Mouse (Mus musculus) spleen, adult 18-20 months (tissue): Measurements from ENCODE around the gene Ano3.
"Not testable (repeated sequence)": the region's sequence is repeated elsewhere in the genome, so short reads cannot be mapped to it uniquely, and the experiment has no call there.

ENCODE experiments used
- DNase-seq, 2 experiments: peaks; one replicate each; pipeline ENCODE4 v3.0.0; 2022; ENCODE audit warnings: mixed read lengths in 2 of 2

Ano3 gene

DNA sequence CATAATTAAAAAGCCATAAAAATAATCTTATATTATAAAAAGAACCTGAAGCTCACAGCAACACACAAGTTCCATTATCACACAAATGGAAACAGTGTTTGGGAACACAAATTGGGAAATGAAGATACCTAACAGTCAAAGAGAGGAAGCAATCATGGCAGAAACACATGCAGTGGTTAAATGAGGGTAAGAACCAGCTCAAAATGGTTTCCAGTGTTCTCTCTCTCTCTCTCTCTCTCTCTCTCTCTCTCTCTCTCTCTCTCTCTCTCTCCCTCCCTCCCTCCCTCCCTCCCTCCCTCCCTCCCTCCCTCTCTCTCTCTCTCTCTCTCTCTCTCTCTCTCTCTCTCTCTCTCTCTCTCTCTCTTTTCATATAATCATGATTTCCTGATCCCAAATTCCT, at the start of gene Ano3:
Gene Ano3, minus strand, starts transcription at position 101 of the 400 bp plus-strand sequence.
- not testable (repeated sequence) for DNase-seq

- DNase-seq: no peak
Measured at GRCm38 (mm10) chr2:110990071-110990470, 39.3 kb upstream of the Ano3 start.

- no peak for DNase-seq
Measured at GRCm38 (mm10) chr2:110989539-110989938, 38.8 kb upstream of the Ano3 start.

DNA sequence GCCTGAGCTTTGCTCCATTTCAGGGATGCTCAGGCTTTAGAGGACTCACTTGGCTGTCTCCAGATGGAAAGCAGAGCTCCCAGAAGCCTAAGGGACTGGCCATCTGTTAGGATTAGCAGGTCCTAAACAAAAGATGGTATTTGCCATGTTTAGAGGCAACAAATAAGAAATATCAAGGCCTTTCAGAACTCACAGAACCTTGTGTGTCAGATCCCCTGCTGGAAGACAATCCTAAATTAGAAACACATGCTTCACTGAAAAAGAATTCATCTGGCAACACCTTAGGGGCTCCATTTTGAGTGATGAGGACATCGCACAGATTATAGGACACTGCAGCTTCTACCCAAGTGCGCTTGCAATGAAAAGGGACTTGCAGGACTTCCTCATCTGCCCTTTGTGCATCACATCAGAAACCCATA, 35.1 kb upstream of the Ano3 start:
- no peak for DNase-seq

GRCm38 (mm10) chr2:110981733-110982132, 31.0 kb upstream of the Ano3 start:
- DNase-seq: no peak

- DNase-seq: no peak
Measured at GRCm38 (mm10) chr2:110979610-110980009, 28.9 kb upstream of the Ano3 start.

- DNase-seq: no peak
Measured at GRCm38 (mm10) chr2:110976871-110977270, 26.1 kb upstream of the Ano3 start.

DNA sequence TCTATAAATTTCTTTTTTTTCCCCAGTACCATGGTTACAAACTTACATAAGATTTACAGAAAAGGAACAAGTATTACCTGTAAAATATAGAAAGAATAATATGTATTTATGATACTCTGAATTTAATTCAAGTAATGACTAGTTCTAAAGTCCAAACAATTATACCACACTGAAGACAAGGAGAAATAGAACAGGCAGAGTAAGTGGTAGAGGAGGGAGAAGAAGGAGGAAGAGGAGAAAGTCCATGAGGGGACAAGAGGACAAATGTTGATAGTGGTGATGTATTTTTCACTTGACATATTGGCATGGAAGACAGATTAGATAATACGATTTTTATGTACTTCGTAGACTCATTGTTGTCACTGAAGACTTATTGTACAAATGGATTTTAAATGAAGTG, 19.4 kb upstream of the Ano3 start:
- no peak for DNase-seq

DNA sequence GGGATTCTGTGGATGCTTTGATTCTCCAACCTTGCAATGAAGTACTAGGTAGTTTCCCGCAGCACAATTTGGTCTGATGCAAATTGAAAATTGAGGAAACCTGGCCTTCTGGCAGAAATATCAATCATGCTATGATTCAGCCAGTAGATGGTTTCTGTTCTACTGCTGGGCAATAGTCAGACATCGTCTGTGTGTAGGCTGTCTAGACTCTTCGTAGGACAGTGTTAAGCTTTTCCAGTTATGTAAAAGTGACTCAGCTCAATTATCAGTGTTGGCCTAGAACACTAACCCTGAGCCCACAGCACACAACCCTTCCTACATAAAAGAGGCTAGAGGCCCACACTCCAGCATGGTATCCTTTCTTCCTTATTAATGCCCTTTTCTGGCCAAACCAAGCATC, 14.7 kb upstream of the Ano3 start:
- no peak for DNase-seq

- no peak for DNase-seq
Measured at GRCm38 (mm10) chr2:110950432-110950803, 305 bp downstream of the Ano3 start.

- no peak for DNase-seq
Measured at GRCm38 (mm10) chr2:110949679-110950431, 868 bp downstream of the Ano3 start.

GRCm38 (mm10) chr2:110945171-110945570, 5.6 kb downstream of the Ano3 start:
- no peak for DNase-seq

DNA sequence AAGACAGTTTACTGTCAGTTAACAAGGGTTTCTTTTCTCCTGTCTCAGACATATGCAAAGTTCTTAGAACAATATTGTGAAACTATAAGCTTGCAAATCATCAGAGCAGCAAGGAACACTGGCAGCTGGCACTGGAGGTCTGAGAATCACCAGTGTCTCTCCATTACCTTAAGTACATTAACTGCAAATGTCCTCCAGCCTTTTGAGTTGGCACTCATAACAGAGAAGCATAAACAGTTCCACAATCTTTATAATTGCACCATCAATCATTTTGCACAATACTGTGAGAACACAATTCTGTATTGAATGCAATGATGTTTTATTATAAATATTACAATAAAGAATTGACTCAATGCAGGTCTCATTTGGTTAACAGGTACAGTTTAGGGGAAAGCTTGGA, 15.0 kb downstream of the Ano3 start:
- no peak for DNase-seq

- DNase-seq: no peak
Measured at GRCm38 (mm10) chr2:110929126-110929525, 21.6 kb downstream of the Ano3 start.

- DNase-seq: no peak
Measured at GRCm38 (mm10) chr2:110909506-110909905, 41.2 kb downstream of the Ano3 start.

DNA sequence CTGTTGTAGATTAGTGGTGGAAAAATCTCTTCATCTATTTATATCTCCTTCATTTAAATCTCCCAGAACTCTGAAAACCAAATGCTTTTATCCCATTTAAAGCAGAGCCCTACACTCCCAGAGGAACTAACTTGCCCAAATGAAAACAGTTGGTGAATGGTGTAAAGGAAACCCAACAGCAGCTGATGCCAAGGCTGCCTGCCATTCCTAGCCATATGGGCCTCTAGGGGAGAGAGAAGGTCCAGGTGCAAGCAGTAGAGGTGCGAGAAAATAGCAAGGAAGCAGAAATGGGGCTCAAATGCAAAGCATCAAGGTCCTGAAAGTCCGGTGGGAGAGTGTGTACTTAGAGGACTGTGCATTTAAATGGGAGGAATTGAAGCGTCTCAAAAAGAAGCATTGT, 44.2 kb downstream of the Ano3 start:
- DNase-seq: no peak

GRCm38 (mm10) chr2:110896477-110897270, 54.0 kb downstream of the Ano3 start:
- DNase-seq: no peak

DNA sequence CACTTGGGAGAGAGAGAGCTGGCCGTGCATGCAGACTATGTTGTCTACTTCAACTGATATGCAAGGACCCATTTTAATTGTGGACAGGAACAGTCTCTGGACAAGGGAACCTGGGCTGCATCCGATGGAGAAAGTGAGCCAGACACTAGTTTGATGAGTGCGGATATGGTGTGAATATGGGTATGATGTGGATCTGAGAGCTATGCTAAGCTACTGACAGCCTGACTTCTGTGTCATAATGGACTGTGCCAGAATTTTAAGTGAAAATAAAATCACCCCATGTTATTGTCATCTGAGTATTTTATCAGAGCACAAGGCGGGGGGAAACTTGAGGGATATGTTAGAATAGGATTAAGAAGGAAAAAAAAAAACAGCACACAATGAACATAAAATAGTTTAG, 79.1 kb downstream of the Ano3 start:
- DNase-seq: no peak

- DNase-seq: no peak
Measured at GRCm38 (mm10) chr2:110865584-110865983, 85.1 kb downstream of the Ano3 start.

- no peak for DNase-seq
Measured at GRCm38 (mm10) chr2:110863376-110863775, 87.3 kb downstream of the Ano3 start.

- DNase-seq: no peak
Measured at GRCm38 (mm10) chr2:110839559-110840243, 111.0 kb downstream of the Ano3 start.

GRCm38 (mm10) chr2:110816189-110816588, 134.5 kb downstream of the Ano3 start:
- no peak for DNase-seq

DNA sequence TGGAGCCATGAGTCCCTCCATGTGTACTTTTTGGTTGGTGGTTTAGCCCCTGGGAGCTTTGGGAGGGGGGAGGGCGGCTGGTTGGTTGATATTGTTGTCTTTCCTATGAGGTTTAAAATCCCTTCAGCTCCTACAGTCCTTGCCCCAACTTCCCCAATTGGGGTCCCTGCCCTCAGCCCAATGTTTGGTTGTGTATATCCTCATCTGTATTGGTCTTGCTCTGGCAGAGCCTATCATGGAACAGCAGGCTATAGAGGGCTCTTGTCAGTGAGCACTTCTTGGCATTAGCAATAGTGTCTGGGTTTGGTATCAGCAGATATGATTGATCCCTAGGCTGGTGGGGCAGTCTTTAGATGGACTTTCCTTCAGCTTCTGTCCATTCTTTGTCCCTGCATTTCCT, 135.8 kb downstream of the Ano3 start:
- DNase-seq: no peak
